Mouse (Mus musculus) lung, embryonic 15.5 days (tissue): ENCODE measurements around the gene Slc25a42. TPM values are rescaled to one million over a fixed set of nuclear protein-coding genes. Genes with fewer than 3 reads are reported as not detected.

Experiments used
- ATAC-seq: fragments of 200-750 bp; cut with Nextera tagmentation; 2 replicates; pipeline ENCODE4 v1.8.0; 2017; ENCODE audit warnings: moderate number of reproducible peaks, borderline replicate concordance; ENCODE audit not compliant: low FRiP score, low TSS enrichment; ENCODE audit errors: extremely low read depth
- H3K27ac ChIP-seq: fragments of 300-500 bp; sonication (generic); 2 replicates; pipeline ENCODE4 v1.5.1; 2015; ENCODE audit warnings: moderate library complexity, mild to moderate bottlenecking, inconsistent platforms
- H3K27me3 ChIP-seq: fragments of 300-500 bp; sonication (generic); 2 replicates; pipeline ENCODE4 v1.6.1; 2015; ENCODE audit warnings: inconsistent platforms
- H3K36me3 ChIP-seq: fragments of 300-500 bp; sonication (generic); 2 replicates; pipeline ENCODE4 v1.6.1; 2015; ENCODE audit warnings: inconsistent platforms
- H3K4me1 ChIP-seq: fragments of 300-500 bp; sonication (generic); 2 replicates; pipeline ENCODE4 v1.6.1; 2015; ENCODE audit warnings: inconsistent platforms
- H3K4me2 ChIP-seq: fragments of 300-500 bp; sonication (generic); 2 replicates; pipeline ENCODE4 v1.6.1; 2015; ENCODE audit warnings: inconsistent platforms, mild to moderate bottlenecking, moderate library complexity
- H3K4me3 ChIP-seq: fragments of 300-500 bp; sonication (generic); 2 replicates; pipeline ENCODE4 v1.5.1; 2015; ENCODE audit warnings: mild to moderate bottlenecking, inconsistent platforms
- H3K9ac ChIP-seq: fragments of 300-500 bp; sonication (generic); 2 replicates; pipeline ENCODE4 v1.6.1; 2015; ENCODE audit warnings: inconsistent platforms
- H3K9me3 ChIP-seq: fragments of 300-500 bp; sonication (generic); 2 replicates; pipeline ENCODE4 v1.6.1; 2016; ENCODE audit warnings: inconsistent platforms
- WGBS: fragments of 180-500 bp; shearing (Covaris S2); methylation state at CpG from one replicate; pipeline ENCODE4 v1.1.7; 2015; 5-methylcytosine and 5-hydroxymethylcytosine counted together
- polyA plus RNA-seq: library from polyadenylated mRNA; unstranded; fragments of >200 nt; fragmentation: Nextera tagmentation; extraction: Ambion mirVana; gene quantifications from 2 replicates; pipeline ENCODE4 v1.2.1, GENCODE M21; 2015

The Slc25a42 gene
- polyA plus RNA-seq, 1 experiment from 2014 or later, result 4.4 TPM

GRCm38 (mm10) chr8:70188707-70189106, 23.4 kb downstream of the Slc25a42 start:
- Histone ChIP-seq H3K27me3 (no peaks in the 10 kb centered on the region), H3K4me1 (no peaks in the 10 kb centered on the region), H3K4me2 (no peak overlapping the region), H3K36me3 (no peaks in the 10 kb centered on the region), H3K9ac (no peak overlapping the region), H3K4me3 (no peak overlapping the region), H3K27ac (no peak overlapping the region), H3K9me3 (no peaks in the 10 kb centered on the region)
- ATAC-seq, result no peak
- WGBS, result 53% methylated on average over 7 of the region's 7 CpGs

DNA sequence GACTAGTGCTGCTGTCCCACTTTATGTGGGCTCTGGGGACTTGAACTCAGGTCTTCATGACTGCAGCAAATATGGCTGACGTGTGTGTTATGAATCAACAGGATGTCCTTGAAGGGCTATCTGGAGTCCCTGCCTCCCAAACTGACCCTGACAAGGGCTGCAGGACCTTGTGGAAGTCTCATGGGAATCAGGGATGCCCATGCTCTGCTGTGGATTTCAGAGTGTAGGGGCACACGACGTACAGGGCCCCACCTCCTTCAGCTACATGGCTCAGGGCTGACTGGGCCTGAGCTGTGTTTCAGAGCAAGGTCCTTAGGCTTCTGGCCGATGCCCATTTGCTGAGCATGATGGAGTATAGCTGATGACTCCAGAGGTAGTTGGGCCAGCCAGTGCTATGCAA, 28.9 kb downstream of the Slc25a42 start:
- Histone ChIP-seq H3K9ac (no peak overlapping the region), H3K27me3 (no peaks in the 10 kb centered on the region), H3K4me1 (no peaks in the 10 kb centered on the region), H3K4me2 (no peak overlapping the region), H3K27ac (no peak overlapping the region), H3K36me3 (peaks cover 38% of the 10 kb centered on the region), H3K4me3 (no peak overlapping the region), H3K9me3 (no peaks in the 10 kb centered on the region)
- ATAC-seq, result no peak
- WGBS, result 85% methylated on average over 4 of the region's 4 CpGs

DNA sequence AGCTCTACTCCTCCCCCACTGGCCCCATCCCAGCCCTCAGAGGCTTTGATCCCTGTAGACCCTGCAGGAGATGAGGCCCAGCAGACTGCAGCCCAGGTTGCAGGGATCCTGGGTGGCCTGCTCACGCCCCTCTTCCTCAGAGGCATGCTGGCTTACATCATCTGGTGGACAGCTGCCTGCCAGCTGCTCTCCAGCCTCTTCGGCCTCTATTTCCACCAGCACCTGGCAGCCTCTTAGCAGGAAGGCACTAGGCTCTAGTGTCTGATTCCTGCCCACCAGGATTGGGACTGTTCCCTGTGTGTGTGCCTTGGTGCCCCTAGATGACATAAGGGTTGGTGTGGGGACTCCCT, 30.2 kb downstream of the Slc25a42 start:
- no peaks in the 10 kb centered on the region for H3K4me1 ChIP-seq
- 43% methylated on average over 2 of the region's 2 CpGs for WGBS
- no peak overlapping the region for H3K4me3 ChIP-seq
- H3K27ac ChIP-seq, result no peak overlapping the region
- ATAC-seq, result 0 out of 2 replicates have a peak, but pooled peaks have one; percentile 19
- H3K36me3 ChIP-seq, result peaks cover 44% of the 10 kb centered on the region
- H3K9me3 ChIP-seq, result no peaks in the 10 kb centered on the region
- H3K4me2 ChIP-seq, result no peak overlapping the region
- H3K9ac ChIP-seq, result no peak overlapping the region
- no peaks in the 10 kb centered on the region for H3K27me3 ChIP-seq

DNA sequence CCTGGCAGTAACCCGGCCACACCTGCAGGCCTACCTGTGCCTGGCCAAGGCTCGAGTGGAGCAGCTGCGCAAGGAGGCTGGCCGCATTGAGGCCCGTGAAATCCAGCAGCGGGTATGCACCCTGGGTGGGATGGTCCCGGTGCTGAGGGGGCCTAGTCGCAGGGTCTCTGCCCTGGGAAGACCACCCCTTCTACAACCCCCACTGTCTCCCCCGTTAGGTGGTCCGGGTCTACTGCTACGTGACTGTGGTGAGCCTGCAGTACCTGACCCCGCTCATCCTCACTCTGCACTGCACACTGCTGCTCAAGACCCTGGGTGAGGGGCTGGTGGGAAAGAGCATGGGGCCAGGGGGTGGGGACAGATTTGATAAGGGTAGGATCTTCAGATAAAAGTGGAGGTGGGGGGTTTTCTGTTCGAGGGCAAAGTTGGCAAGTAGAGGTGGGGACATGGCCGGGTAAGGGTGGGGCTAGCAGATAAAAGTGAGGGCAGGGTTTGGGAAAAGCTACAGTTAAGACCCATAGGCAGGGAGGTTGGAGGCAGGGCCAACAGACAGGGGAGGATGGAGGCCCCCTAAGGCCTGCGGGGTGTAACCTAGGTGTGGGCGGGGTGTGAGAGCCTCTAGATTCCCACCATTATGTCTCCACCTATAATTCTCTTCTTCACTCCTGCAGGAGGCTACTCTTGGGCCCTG, 30.7 kb downstream of the Slc25a42 start:
- no peaks in the 10 kb centered on the region for H3K9me3 ChIP-seq
- 0 out of 2 replicates have a peak, but pooled peaks have one; percentile 12 for ATAC-seq
- no peak overlapping the region for H3K4me2 ChIP-seq
- WGBS, result 74% methylated on average over 16 of the region's 16 CpGs
- H3K36me3 ChIP-seq, result peaks cover 46% of the 10 kb centered on the region
- no peaks in the 10 kb centered on the region for H3K4me1 ChIP-seq
- no peak overlapping the region for H3K4me3 ChIP-seq
- no peak overlapping the region for H3K9ac ChIP-seq
- no peaks in the 10 kb centered on the region for H3K27me3 ChIP-seq
- no peak overlapping the region for H3K27ac ChIP-seq

DNA sequence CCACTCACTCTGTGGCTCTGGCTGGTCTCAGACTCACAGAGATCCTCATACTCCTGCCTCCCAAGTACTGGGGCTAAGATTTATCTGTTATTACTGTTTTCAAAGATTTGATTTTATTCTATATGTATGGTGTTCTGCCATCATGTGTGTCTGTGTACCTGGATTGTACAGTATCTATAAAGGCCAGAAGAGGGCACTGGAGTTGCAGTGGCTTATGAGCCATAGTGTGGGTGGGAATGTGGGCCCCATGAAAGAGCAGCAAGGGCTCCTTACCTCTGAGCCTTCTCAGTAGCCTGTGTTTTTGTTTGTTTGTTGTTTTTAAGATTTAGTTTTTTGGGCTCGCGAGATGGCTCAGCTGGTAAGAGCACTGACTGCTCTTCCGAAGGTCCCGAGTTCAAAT, 33.0 kb downstream of the Slc25a42 start:
- H3K9ac ChIP-seq, result no peak overlapping the region
- no peak for ATAC-seq
- H3K9me3 ChIP-seq, result no peaks in the 10 kb centered on the region
- 97% methylated on average over 4 of the region's 4 CpGs for WGBS
- peaks cover 3% of the 10 kb centered on the region for H3K4me1 ChIP-seq
- H3K4me2 ChIP-seq, result no peak overlapping the region
- no peak overlapping the region for H3K4me3 ChIP-seq
- peaks cover 46% of the 10 kb centered on the region for H3K36me3 ChIP-seq
- no peaks in the 10 kb centered on the region for H3K27me3 ChIP-seq
- no peak overlapping the region for H3K27ac ChIP-seq

- WGBS, result 90% methylated on average over 2 of the region's 2 CpGs
- H3K9ac ChIP-seq, result no peak overlapping the region
- H3K4me2 ChIP-seq, result no peak overlapping the region
- peaks cover 44% of the 10 kb centered on the region for H3K36me3 ChIP-seq
- H3K27me3 ChIP-seq, result no peaks in the 10 kb centered on the region
- H3K9me3 ChIP-seq, result no peaks in the 10 kb centered on the region
- no peak overlapping the region for H3K4me3 ChIP-seq
- no peak overlapping the region for H3K27ac ChIP-seq
- no peak for ATAC-seq
- peaks cover 12% of the 10 kb centered on the region for H3K4me1 ChIP-seq
These were observed 33.9 kb downstream of the Slc25a42 start for GRCm38 (mm10) chr8:70178231-70178630.

- Histone ChIP-seq H3K4me2 (0 out of 2 replicates have a peak overlapping the region, but pooled peaks have one; percentile 13), H3K27me3 (no peaks in the 10 kb centered on the region), H3K4me1 (peaks cover 17% of the 10 kb centered on the region), H3K4me3 (no peak overlapping the region), H3K9ac (no peak overlapping the region), H3K27ac (no peak overlapping the region), H3K36me3 (peaks cover 14% of the 10 kb centered on the region; the same call in 1 of the 2 replicates), H3K9me3 (no peaks in the 10 kb centered on the region)
- ATAC-seq, result 0 out of 2 replicates have a peak, but pooled peaks have one; percentile 3
- WGBS, result 57% methylated on average over 7 of the region's 7 CpGs
These were observed 38.0 kb downstream of the Slc25a42 start for GRCm38 (mm10) chr8:70174079-70174478.

GRCm38 (mm10) chr8:70173320-70173719, 38.8 kb downstream of the Slc25a42 start:
- WGBS, result 75% methylated on average over 5 of the region's 5 CpGs
- Histone ChIP-seq H3K4me1 (peaks cover 17% of the 10 kb centered on the region), H3K9me3 (no peaks in the 10 kb centered on the region), H3K4me3 (no peak overlapping the region; the same call in 1 of the 2 replicates), H3K4me2 (peak overlapping the region; percentile 56; the same call in 1 of the 2 replicates), H3K9ac (no peak overlapping the region), H3K27ac (no peak overlapping the region), H3K36me3 (peaks cover 9% of the 10 kb centered on the region; the same call in 1 of the 2 replicates), H3K27me3 (no peaks in the 10 kb centered on the region)
- no peak for ATAC-seq

DNA sequence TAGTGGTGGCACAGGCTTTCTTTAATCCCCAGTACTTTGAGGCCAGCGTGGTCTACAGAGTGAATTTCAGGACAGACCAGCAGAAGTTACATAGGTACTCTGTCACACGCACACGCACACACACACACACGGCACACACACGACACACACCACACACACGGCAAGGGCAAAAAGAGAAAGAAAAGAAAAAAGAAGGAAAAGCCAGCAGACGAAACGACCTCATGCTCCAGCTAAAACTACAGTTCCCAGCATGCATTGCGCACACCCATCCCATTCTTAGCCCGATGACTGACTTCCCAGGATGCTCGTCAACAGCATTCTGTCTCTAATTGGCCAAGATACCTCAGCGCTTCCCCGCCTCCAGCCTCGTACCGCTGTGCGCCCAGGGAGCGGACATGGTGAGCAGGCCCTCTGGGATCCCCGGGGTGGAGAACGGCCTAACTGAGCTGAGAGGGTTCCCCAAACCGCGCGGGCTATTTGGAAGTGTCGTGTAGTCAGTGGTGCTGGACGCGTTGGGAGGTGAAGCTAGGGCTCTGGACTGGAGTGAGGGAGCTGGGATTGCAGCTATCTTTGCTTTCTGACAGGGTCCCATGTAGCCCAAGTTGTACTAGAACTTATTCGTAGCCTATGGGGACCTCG, 39.9 kb downstream of the Slc25a42 start, which contains the start of gene Tmem161a:
TSS of gene Tmem161a (plus strand) at position 314 of the 639 bp plus-strand sequence.
- peak within 1 kb of the TSS; percentile 29; the same call in 1 of the 2 replicates for H3K27ac ChIP-seq

DNA sequence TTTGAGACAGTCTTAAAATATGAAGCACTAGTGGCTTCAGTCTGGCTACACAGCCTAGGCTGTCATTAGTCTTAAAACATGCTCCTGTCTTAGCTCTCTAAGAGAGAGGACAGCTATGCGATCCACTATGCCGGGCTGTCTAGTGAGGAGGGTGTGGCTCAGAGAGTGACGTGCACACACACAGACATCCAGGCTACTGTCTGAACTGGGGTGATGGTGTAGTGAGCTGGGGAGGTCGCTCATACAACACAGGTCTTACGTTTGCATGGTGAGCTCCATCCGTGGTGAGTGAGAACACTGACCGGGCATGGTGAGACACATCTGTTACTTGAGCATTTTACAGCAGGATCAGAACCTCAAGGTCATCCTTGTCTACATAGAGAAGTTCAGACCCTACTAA, 40.9 kb downstream of the Slc25a42 start:
- H3K4me2 ChIP-seq, result no peak overlapping the region
- peaks cover 22% of the 10 kb centered on the region for H3K4me1 ChIP-seq
- peaks cover 3% of the 10 kb centered on the region; the same call in 1 of the 2 replicates for H3K27me3 ChIP-seq
- no peak overlapping the region for H3K27ac ChIP-seq
- no peak for ATAC-seq
- 84% methylated on average over 7 of the region's 7 CpGs for WGBS
- H3K36me3 ChIP-seq, result no peaks in the 10 kb centered on the region
- H3K9ac ChIP-seq, result no peak overlapping the region
- H3K9me3 ChIP-seq, result no peaks in the 10 kb centered on the region
- no peak overlapping the region for H3K4me3 ChIP-seq

More for the DNA sequence above, 39.9 kb downstream of the Slc25a42 start, which contains the start of gene Tmem161a:
- Histone ChIP-seq H3K36me3 (peaks cover 5% of the 10 kb centered on the region; the same call in 1 of the 2 replicates), H3K4me3 (peak within 1 kb of the TSS; percentile 52), H3K27me3 (no peaks in the 10 kb centered on the region), H3K4me2 (peak within 1 kb of the TSS; percentile 56), H3K9ac (peak within 1 kb of the TSS; percentile 56), H3K4me1 (peaks cover 17% of the 10 kb centered on the region), H3K9me3 (no peaks in the 10 kb centered on the region)
- 2% methylated on average over 27 of the region's 27 CpGs for WGBS
- ATAC-seq, result peak; percentile 96

DNA sequence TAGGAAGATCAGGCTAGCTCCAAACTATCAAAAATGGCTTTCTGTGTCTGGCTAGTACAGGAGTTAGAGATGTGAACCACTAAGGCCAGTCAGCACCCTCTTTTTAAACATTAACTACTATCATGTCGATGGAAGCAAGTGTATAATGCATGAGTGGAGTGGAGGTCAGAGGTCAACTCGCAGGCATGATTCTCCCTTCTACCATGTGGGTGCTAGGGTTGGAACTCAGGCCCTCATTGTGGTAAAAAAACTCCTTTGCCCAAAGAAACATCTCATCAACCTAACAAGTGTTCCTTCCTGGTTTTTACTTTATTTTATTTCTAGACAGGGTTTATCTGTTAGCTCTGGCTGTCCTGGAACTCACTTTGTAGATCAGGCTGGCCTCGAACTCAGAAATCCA, 41.4 kb downstream of the Slc25a42 start:
- Histone ChIP-seq H3K4me1 (peaks cover 22% of the 10 kb centered on the region), H3K27ac (no peak overlapping the region), H3K27me3 (peaks cover 7% of the 10 kb centered on the region; the same call in 1 of the 2 replicates), H3K4me2 (no peak overlapping the region), H3K9me3 (no peaks in the 10 kb centered on the region), H3K9ac (no peak overlapping the region), H3K36me3 (no peaks in the 10 kb centered on the region), H3K4me3 (no peak overlapping the region)
- 68% methylated on average over 3 of the region's 3 CpGs for WGBS
- ATAC-seq, result no peak

DNA sequence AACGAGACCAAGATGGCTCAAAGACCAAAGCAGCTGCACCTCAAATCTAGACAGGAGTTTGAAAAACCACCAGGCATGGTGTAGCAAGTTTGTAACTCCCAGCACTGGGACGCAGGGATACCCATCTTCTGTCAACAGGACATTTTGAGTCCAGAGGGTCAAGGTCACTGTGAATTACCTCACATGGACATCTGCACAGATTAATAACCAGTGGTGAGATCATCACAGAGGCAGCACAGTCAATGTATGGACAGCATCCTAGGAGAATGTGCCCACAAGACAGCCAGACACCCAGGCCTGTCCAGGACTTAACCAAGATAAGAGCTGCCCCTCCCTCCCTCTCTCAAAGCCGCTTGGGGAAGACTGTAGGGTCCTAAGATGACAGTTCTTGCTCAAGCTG, 42.0 kb downstream of the Slc25a42 start:
- no peak overlapping the region for H3K4me2 ChIP-seq
- 66% methylated on average over 3 of the region's 3 CpGs for WGBS
- no peak for ATAC-seq
- peaks cover 22% of the 10 kb centered on the region for H3K4me1 ChIP-seq
- no peaks in the 10 kb centered on the region for H3K36me3 ChIP-seq
- H3K27me3 ChIP-seq, result peaks cover 14% of the 10 kb centered on the region
- H3K9me3 ChIP-seq, result no peaks in the 10 kb centered on the region
- no peak overlapping the region for H3K27ac ChIP-seq
- H3K9ac ChIP-seq, result no peak overlapping the region
- H3K4me3 ChIP-seq, result no peak overlapping the region
